Mouse (Mus musculus) liver, embryonic 14.5 days (tissue): ENCODE measurements around the gene Krtap31-2. TPM values are rescaled to one million over a fixed set of nuclear protein-coding genes. Genes with fewer than 3 reads are reported as not detected.

Experiments used
- ATAC-seq: fragments of 200-750 bp; cut with Nextera tagmentation; 2 replicates; pipeline ENCODE4 v1.8.0; 2017; ENCODE audit warnings: moderate number of reproducible peaks, mild to moderate bottlenecking, moderate library complexity; ENCODE audit not compliant: insufficient read depth
- DNase-seq, 3 experiments: peaks; one replicate each; pipeline ENCODE4 v3.0.0-alpha.2; 2012 to 2013; ENCODE audit warnings: low read depth in 3 of 3, low spot score in 3 of 3
- H3K27ac ChIP-seq: fragments of 300-500 bp; sonication (generic); 2 replicates; pipeline ENCODE4 v1.5.1; 2014; ENCODE audit warnings: moderate library complexity, mild to moderate bottlenecking, control low read depth, inconsistent platforms
- H3K27me3 ChIP-seq: fragments of 300-500 bp; sonication (generic); 2 replicates; pipeline ENCODE4 v1.6.1; 2014; ENCODE audit warnings: mild to moderate bottlenecking, low read length, moderate library complexity; ENCODE audit not compliant: control insufficient read depth, insufficient read depth
- H3K36me3 ChIP-seq: fragments of 300-500 bp; sonication (generic); replicated peaks from 2 replicates; pipeline ENCODE4 v1.6.1; 2014; ENCODE audit warnings: low read depth; ENCODE audit not compliant: control insufficient read depth, insufficient read depth
- H3K4me1 ChIP-seq, 2 experiments: fragments of 200-500 bp in 1 of 2; fragments of 300-500 bp in 1 of 2; sonication (generic) in 1 of 2; replicated peaks; 2 replicates each; pipeline ENCODE4 v1.6.1; 2012 to 2014; ENCODE audit warnings: antibody characterized with exemption in 1 of 2, inconsistent platforms in 1 of 2, low read length in 1 of 2; ENCODE audit not compliant: control insufficient read depth in 2 of 2, insufficient read depth in 2 of 2
- H3K4me2 ChIP-seq: fragments of 300-500 bp; sonication (generic); 2 replicates; pipeline ENCODE4 v1.6.1; 2014; ENCODE audit warnings: low read depth, mild to moderate bottlenecking, control low read depth, moderate library complexity
- H3K4me3 ChIP-seq, 2 experiments: fragments of 200-500 bp in 1 of 2; fragments of 300-500 bp in 1 of 2; sonication (generic) in 1 of 2; 2 replicates each; pipeline ENCODE4 v1.5.1; 2012 to 2014; ENCODE audit warnings: low read depth in 2 of 2, low read length in 2 of 2, mild to moderate bottlenecking in 2 of 2, control low read depth in 1 of 2, inconsistent platforms in 1 of 2, moderate library complexity in 1 of 2; ENCODE audit not compliant: insufficient read depth in 1 of 2
- H3K9ac ChIP-seq: fragments of 300-500 bp; sonication (generic); replicated peaks from 2 replicates; pipeline ENCODE4 v1.6.1; 2014; ENCODE audit warnings: mild to moderate bottlenecking, control low read depth, moderate library complexity
- H3K9me3 ChIP-seq: fragments of 300-500 bp; sonication (generic); 2 replicates; pipeline ENCODE4 v1.6.1; 2016; ENCODE audit warnings: low read length, mixed read lengths; ENCODE audit not compliant: control insufficient read depth
- CTCF ChIP-seq: IDR thresholded peaks from 2 replicates; pipeline ENCODE4 v1.5.1; 2016; ENCODE audit warnings: antibody characterized with exemption, low read depth, control low read depth
- EP300 ChIP-seq: IDR thresholded peaks from 2 replicates; pipeline ENCODE4 v1.6.1; 2016; ENCODE audit warnings: antibody characterized with exemption, low read depth
- WGBS: fragments of 180-500 bp; shearing (Covaris S2); extraction: QIAGEN DNeasy Blood & Tissue Kit; methylation state at CpG from one replicate; pipeline ENCODE4 v1.1.7; 2014; ENCODE audit not compliant: insufficient replicate concordance; 5-methylcytosine and 5-hydroxymethylcytosine counted together
- polyA plus RNA-seq, 2 experiments: library from polyadenylated mRNA; depleted of rRNA in 1 of 2; stranded (reverse) in 1 of 2; unstranded in 1 of 2; fragments of >200 nt; fragmentation: Nextera tagmentation in 1 of 2; extraction: Ambion mirVana in 1 of 2; gene quantifications; 2 replicates each; pipeline versions ENCODE4 v1.2.1 to v1.2.3; 2012 to 2014

Gene Krtap31-2
- polyA plus RNA-seq (2012; rRNA removed) (not detected in 2 replicates), polyA plus RNA-seq (2014; fragmentation: Nextera tagmentation; extraction: Ambion mirVana) (not detected in 2 replicates)

DNA sequence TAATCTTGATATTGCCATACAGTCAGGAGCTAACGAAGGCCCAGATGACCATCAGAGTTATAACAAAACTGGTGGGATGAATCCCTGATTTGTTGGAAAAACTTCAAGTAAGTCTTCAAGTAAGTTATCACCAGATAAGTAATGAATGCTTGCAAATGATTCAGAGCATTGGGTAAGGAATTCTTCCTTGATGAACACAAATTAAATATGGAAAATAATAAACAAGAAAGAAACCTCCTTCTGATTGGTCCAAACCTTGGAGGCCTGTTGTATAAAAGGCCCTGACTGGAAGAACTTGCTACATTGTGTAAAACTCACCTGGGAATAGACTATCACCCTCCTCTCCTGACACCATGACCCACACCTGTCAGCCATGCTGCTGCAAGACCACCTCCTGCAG lies at the start of gene Krtap31-2:
Gene Krtap31-2 (plus strand): TSS at position 301 of the 400 bp plus-strand sequence.
- no peak for ATAC-seq
- Histone ChIP-seq H3K36me3 (no peaks in the 10 kb centered on the region), H3K9ac (no peak within 1 kb of the TSS), H3K27ac (no peak within 1 kb of the TSS), H3K4me2 (no peak within 1 kb of the TSS), H3K9me3 (no peaks in the 10 kb centered on the region), H3K27me3 (no peaks in the 10 kb centered on the region), H3K4me1 (no peaks in the 10 kb centered on the region), H3K4me3 (no peak within 1 kb of the TSS)
- TF ChIP-seq CTCF (no peak), EP300 (no peak)
- DNase-seq: no peak
- WGBS: 53% methylated on average over 1 of the region's 1 CpGs

DNA sequence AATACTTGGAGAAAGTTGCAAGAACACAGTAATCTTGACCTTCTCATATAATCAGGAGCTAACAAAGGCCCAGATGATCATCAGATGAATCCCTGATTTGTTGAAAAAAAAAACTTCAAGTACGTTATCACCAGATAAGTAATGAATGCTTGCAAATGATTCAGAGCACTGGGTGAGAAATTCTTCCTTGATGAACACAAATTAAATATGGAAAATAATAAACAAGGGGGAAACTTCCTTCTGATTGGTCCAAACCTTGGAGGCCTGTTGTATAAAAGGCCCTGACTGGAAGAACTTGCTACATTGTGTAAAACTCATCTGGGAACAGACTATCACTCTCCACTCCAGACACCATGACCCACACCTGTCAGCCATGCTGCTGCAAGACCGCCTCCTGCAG lies 28.5 kb upstream of the Krtap31-2 start, which contains the start of gene Krtap31-1:
Gene Krtap31-1 (plus strand): TSS at position 301 of the 400 bp plus-strand sequence.
- no peaks in the 10 kb centered on the region for H3K4me1 ChIP-seq
- no peaks in the 10 kb centered on the region for H3K36me3 ChIP-seq

DNA sequence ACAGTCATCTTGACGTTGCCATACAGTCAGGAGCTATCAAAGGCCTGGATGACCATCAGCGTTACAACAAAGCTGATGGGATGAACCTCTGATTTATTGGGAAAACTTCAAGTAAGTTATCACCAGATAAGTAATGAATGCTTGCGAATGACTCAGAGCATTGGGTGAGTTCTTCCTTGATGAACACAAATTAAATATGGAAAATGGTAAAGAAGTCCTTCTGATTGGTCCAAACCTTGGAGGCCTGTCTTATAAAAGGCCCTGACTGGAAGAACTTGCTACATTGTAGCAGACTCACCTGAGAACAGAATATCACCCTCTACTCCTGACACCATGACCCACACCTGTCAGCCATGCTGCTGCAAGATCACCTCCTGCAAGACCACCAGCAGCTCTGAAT lies 21.6 kb upstream of the Krtap31-2 start, which contains the start of gene Gm11565:
Gene Gm11565 (plus strand): TSS at position 301 of the 400 bp plus-strand sequence.
- no peaks in the 10 kb centered on the region for H3K36me3 ChIP-seq
- H3K27ac ChIP-seq: no peak within 1 kb of the TSS
- no peak within 1 kb of the TSS for H3K4me3 ChIP-seq
- no peaks in the 10 kb centered on the region for H3K27me3 ChIP-seq
- WGBS: 58% methylated on average over 3 of the region's 3 CpGs
- no peak within 1 kb of the TSS for H3K9ac ChIP-seq
- H3K4me1 ChIP-seq: no peaks in the 10 kb centered on the region
- no peak within 1 kb of the TSS for H3K4me2 ChIP-seq
- ATAC-seq (no peak), DNase-seq (no peak)
- no peaks in the 10 kb centered on the region for H3K9me3 ChIP-seq
- no peak for TF ChIP-seq CTCF
- TF ChIP-seq EP300: no peak

More for the DNA sequence above, 28.5 kb upstream of the Krtap31-2 start, which contains the start of gene Krtap31-1:
- Histone ChIP-seq H3K9ac (no peak within 1 kb of the TSS), H3K27me3 (no peaks in the 10 kb centered on the region), H3K4me3 (no peak within 1 kb of the TSS), H3K4me2 (no peak within 1 kb of the TSS), H3K27ac (no peak within 1 kb of the TSS), H3K9me3 (no peaks in the 10 kb centered on the region)
- no peak for DNase-seq
- no peak for TF ChIP-seq EP300
- no peak for TF ChIP-seq CTCF
- 54% methylated on average over 2 of the region's 2 CpGs for WGBS
- no peak for ATAC-seq

- Histone ChIP-seq H3K27ac (no peak overlapping the region), H3K4me1 (no peaks in the 10 kb centered on the region), H3K4me2 (no peak overlapping the region), H3K9ac (no peak overlapping the region), H3K27me3 (no peaks in the 10 kb centered on the region), H3K4me3 (no peak overlapping the region), H3K36me3 (no peaks in the 10 kb centered on the region), H3K9me3 (no peaks in the 10 kb centered on the region)
- WGBS: 49% methylated on average over 9 of the region's 9 CpGs
- DNase-seq (no peak), ATAC-seq (no peak)
- TF ChIP-seq EP300: no peak
- TF ChIP-seq CTCF: no peak
Measured at GRCm38 (mm10) chr11:99937751-99938264, 1.7 kb downstream of the Krtap31-2 start.

DNA sequence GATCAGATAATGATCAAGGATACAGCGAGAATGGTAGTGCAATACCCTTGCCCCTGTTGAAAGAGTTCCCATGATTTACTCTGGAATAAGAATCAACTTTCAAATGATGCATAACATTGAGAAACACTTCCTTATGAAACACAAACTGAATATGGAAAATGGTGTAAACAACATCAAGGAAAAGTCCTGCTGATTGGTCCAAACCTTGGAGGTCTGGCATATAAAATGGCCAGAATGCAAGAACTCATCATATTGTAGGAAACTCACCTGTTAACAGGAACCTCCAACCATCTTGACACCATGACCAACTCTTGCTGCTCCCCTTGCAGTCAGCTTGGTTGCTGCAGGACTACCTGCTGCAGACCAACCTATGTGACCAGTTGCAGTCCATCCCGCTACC lies 12.1 kb downstream of the Krtap31-2 start, which contains the start of gene Krtap9-5:
Gene Krtap9-5 (plus strand): TSS at position 301 of the 400 bp plus-strand sequence.
- H3K4me2 ChIP-seq: no peak within 1 kb of the TSS
- ATAC-seq: no peak
- H3K36me3 ChIP-seq: no peaks in the 10 kb centered on the region
- H3K27ac ChIP-seq: no peak within 1 kb of the TSS
- no peaks in the 10 kb centered on the region for H3K27me3 ChIP-seq
- no peak for DNase-seq
- no peaks in the 10 kb centered on the region for H3K9me3 ChIP-seq
- no peak for TF ChIP-seq EP300
- no peak for TF ChIP-seq CTCF
- no peaks in the 10 kb centered on the region for H3K4me1 ChIP-seq
- H3K9ac ChIP-seq: no peak within 1 kb of the TSS
- no peak within 1 kb of the TSS for H3K4me3 ChIP-seq
- 62% methylated on average over 2 of the region's 2 CpGs for WGBS
